Mouse (Mus musculus) urinary bladder, adult 2 months (tissue): Measurements from ENCODE around the gene Myd88. TPM values are rescaled to one million over a fixed set of nuclear protein-coding genes. Genes with fewer than 3 reads are reported as not detected.
A peak's percentile ranks its signal among the peaks of the same experiment; 100 is the strongest.

Experiments used
- DNase-seq: peaks from one replicate; pipeline ENCODE4 v3.0.0; 2022; ENCODE audit warnings: low spot score
- polyA plus RNA-seq: library from polyadenylated mRNA; depleted of rRNA; stranded (reverse); fragments of >200 nt; gene quantifications from 2 replicates; pipeline ENCODE4 v1.2.3, GENCODE M21; 2012

Myd88 gene
- polyA plus RNA-seq, 1 experiment = 19.4 TPM

GRCm38 (mm10) chr9:119340212-119340580 lies 1.0 kb downstream of the Myd88 start:
- no peak for DNase-seq

- DNase-seq = peak; percentile 71
These were observed 1.5 kb downstream of the Myd88 start, which contains the start of gene Acaa1a for GRCm38 (mm10) chr9:119339558-119340211. Acaa1a (plus strand) TSS chr9:119339676.

- DNase-seq = no peak
These were observed 2.1 kb downstream of the Myd88 start for GRCm38 (mm10) chr9:119339106-119339505.

- no peak for DNase-seq
These were observed 2.9 kb downstream of the Myd88 start for GRCm38 (mm10) chr9:119338350-119338749.

- no peak for DNase-seq
These were observed 3.4 kb downstream of the Myd88 start for GRCm38 (mm10) chr9:119337842-119338241.

GRCm38 (mm10) chr9:119335571-119335970 lies 5.6 kb downstream of the Myd88 start:
- no peak for DNase-seq

GRCm38 (mm10) chr9:119334834-119335233 lies 6.4 kb downstream of the Myd88 start:
- no peak for DNase-seq

- no peak for DNase-seq
These were observed 6.9 kb downstream of the Myd88 start for GRCm38 (mm10) chr9:119334324-119334723.

GRCm38 (mm10) chr9:119330186-119330963 lies 10.8 kb downstream of the Myd88 start:
- no peak for DNase-seq

- DNase-seq = no peak
These were observed 12.7 kb downstream of the Myd88 start for GRCm38 (mm10) chr9:119328488-119328887.

- DNase-seq = no peak
These were observed 17.1 kb downstream of the Myd88 start for GRCm38 (mm10) chr9:119324130-119324529.

GRCm38 (mm10) chr9:119323260-119323645 lies 18.0 kb downstream of the Myd88 start:
- DNase-seq = no peak

GRCm38 (mm10) chr9:119322289-119323259 lies 18.6 kb downstream of the Myd88 start, which contains the start of gene Oxsr1:
Oxsr1 (minus strand) TSS chr9:119322427.
- peak; percentile 97 for DNase-seq

- no peak for DNase-seq
These were observed 19.6 kb downstream of the Myd88 start for GRCm38 (mm10) chr9:119321392-119322229.

GRCm38 (mm10) chr9:119320946-119321345 lies 20.3 kb downstream of the Myd88 start:
- no peak for DNase-seq

- DNase-seq = no peak
These were observed 20.8 kb downstream of the Myd88 start for GRCm38 (mm10) chr9:119320446-119320845.

GRCm38 (mm10) chr9:119318891-119319290 lies 22.3 kb downstream of the Myd88 start:
- no peak for DNase-seq

GRCm38 (mm10) chr9:119313096-119313495 lies 28.1 kb downstream of the Myd88 start:
- no peak for DNase-seq

GRCm38 (mm10) chr9:119309067-119309466 lies 32.1 kb downstream of the Myd88 start:
- no peak for DNase-seq

GRCm38 (mm10) chr9:119305863-119306262 lies 35.3 kb downstream of the Myd88 start:
- DNase-seq = no peak

GRCm38 (mm10) chr9:119298563-119298962 lies 42.6 kb downstream of the Myd88 start:
- DNase-seq = no peak
